Mouse (Mus musculus) stomach, embryonic 16.5 days (tissue): ENCODE measurements around the gene Sult6b2. TPM values are rescaled to one million over a fixed set of nuclear protein-coding genes. Genes with fewer than 3 reads are reported as not detected.
A peak's percentile ranks its signal among the peaks of the same experiment; 100 is the strongest.

Source experiments
- ATAC-seq: fragments of 200-750 bp; cut with Nextera tagmentation; 2 replicates; pipeline ENCODE4 v1.8.0; 2017; ENCODE audit warnings: moderate number of reproducible peaks, moderate TSS enrichment; ENCODE audit not compliant: insufficient read depth, low FRiP score
- H3K27ac ChIP-seq: fragments of 300-500 bp; sonication (generic); 2 replicates; pipeline ENCODE4 v1.5.1; 2014; ENCODE audit warnings: low read length
- H3K27me3 ChIP-seq: fragments of 300-500 bp; sonication (generic); 2 replicates; pipeline ENCODE4 v1.6.1; 2014; ENCODE audit warnings: low read length, control low read depth, mixed read lengths; ENCODE audit not compliant: control insufficient read depth, insufficient read depth
- H3K36me3 ChIP-seq: fragments of 300-500 bp; sonication (generic); 2 replicates; pipeline ENCODE4 v1.6.1; 2014; ENCODE audit warnings: low read length; ENCODE audit not compliant: control insufficient read depth, insufficient read depth
- H3K4me1 ChIP-seq: fragments of 300-500 bp; sonication (generic); 2 replicates; pipeline ENCODE4 v1.6.1; 2014; ENCODE audit warnings: low read length, control low read depth, mixed read lengths; ENCODE audit not compliant: control insufficient read depth, insufficient read depth
- H3K4me2 ChIP-seq: fragments of 300-500 bp; sonication (generic); 2 replicates; pipeline ENCODE4 v1.6.1; 2014; ENCODE audit warnings: low read depth, low read length, mixed read lengths
- H3K4me3 ChIP-seq: fragments of 300-500 bp; sonication (generic); replicated peaks from 2 replicates; pipeline ENCODE4 v1.5.1; 2014; ENCODE audit warnings: mild to moderate bottlenecking, low read length
- H3K9ac ChIP-seq: fragments of 300-500 bp; sonication (generic); 2 replicates; pipeline ENCODE4 v1.6.1; 2014; ENCODE audit warnings: low read length
- H3K9me3 ChIP-seq: fragments of 300-500 bp; sonication (generic); replicated peaks from 2 replicates; pipeline ENCODE4 v1.6.1; 2016; ENCODE audit warnings: low read length, control low read depth; ENCODE audit not compliant: control insufficient read depth
- WGBS: fragments of 180-500 bp; shearing (Covaris S2); extraction: QIAGEN DNeasy Blood & Tissue Kit; methylation state at CpG from one replicate; pipeline ENCODE4 v1.1.7; 2014; 5-methylcytosine and 5-hydroxymethylcytosine counted together
- polyA plus RNA-seq: library from polyadenylated mRNA; unstranded; fragments of >200 nt; fragmentation: Nextera tagmentation; extraction: Ambion mirVana; gene quantifications from 2 replicates; pipeline ENCODE4 v1.2.1, GENCODE M21; 2015

Gene Sult6b2
- polyA plus RNA-seq, 1 experiment from 2014 or later, result 3.1 TPM

GRCm38 (mm10) chr6:142756507-142757333 is 47.6 kb downstream of the Sult6b2 start, which contains the start of gene Cmas:
Gene Cmas (plus strand): TSS chr6:142756686.
- Histone ChIP-seq H3K27me3 (no peaks in the 10 kb centered on the region), H3K9ac (peak within 1 kb of the TSS; percentile 94), H3K9me3 (no peaks in the 10 kb centered on the region), H3K4me2 (peak within 1 kb of the TSS; percentile 81), H3K4me3 (peak within 1 kb of the TSS; percentile 91), H3K27ac (peak within 1 kb of the TSS; percentile 93), H3K4me1 (peaks cover 7% of the 10 kb centered on the region), H3K36me3 (0 out of 2 replicates have a peak, but pooled peaks cover 3% of the 10 kb centered on the region)
- under 1% methylated on average over 66 of the region's 68 CpGs for WGBS
- peak; percentile 95 for ATAC-seq

DNA sequence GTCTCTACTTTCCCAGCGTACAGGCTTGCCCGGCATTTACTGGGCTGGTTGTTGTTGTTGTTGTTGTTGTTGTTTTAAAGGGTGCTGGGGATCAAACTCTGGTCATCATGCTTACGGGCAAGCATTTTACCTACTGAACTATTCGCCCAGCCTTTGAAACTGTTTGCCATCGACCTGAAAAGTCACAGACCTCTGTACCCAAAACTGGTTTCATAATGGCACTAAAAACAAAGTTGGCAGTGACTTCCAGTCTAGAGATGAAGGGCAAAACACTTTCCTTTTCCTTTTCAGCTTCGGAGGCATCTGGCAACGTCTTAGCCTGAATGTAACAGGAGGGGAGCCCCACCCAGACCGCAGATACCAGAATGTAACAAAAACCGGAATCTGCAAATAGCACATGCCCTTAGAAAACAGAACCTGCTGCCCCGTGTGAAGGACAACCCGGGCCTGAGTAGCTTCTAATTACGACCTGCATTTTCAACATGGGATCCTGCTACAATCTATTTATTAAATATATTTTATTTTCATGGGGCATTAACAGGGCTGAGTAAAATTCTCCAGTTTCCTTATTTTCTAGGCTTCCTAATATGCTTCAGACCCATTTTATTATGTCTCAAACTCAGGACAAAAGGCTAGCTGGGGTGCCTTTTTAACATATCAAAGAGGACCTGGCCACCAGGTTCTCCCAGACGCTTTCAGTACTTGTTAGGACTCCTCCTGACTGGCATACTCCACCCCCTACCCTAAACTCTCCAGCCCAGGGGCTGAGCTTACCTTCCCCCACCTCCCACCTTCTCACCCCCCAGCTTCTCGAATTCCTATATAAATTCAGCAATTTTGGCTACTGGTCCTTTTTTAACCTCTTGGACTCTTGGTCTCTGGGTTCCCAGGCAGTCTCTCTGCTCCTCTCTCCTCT is 51.7 kb downstream of the Sult6b2 start:
- Histone ChIP-seq H3K4me2 (no peak overlapping the region), H3K4me3 (no peak overlapping the region), H3K27me3 (no peaks in the 10 kb centered on the region), H3K9ac (no peak overlapping the region), H3K36me3 (no peaks in the 10 kb centered on the region), H3K9me3 (no peaks in the 10 kb centered on the region), H3K27ac (no peak overlapping the region), H3K4me1 (peaks cover 10% of the 10 kb centered on the region)
- ATAC-seq, result no peak
- WGBS, result 45% methylated on average over 14 of the region's 14 CpGs

DNA sequence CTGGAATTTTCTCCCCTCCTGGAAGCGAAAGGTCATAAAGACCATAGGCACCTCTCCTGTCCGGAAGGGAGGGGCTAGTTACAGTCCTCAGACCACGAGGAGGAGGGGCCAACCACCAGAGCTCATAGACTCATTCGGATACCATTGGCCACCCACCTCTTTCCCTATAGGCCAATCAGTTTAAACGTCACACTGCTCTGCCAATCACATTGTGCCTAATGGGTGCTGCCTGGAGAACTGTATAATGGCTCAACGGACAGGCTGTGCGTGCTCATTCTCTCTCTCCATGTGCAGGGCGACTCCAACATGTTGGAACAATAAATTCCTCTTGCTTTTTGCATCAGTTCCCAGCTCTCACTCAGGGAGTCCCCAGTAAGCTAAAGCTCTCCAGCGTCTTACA is 52.9 kb downstream of the Sult6b2 start:
- Histone ChIP-seq H3K4me1 (peaks cover 18% of the 10 kb centered on the region), H3K4me2 (no peak overlapping the region), H3K27ac (no peak overlapping the region), H3K27me3 (no peaks in the 10 kb centered on the region), H3K9me3 (no peaks in the 10 kb centered on the region), H3K4me3 (no peak overlapping the region), H3K36me3 (no peaks in the 10 kb centered on the region), H3K9ac (no peak overlapping the region)
- no peak for ATAC-seq
- WGBS, result 55% methylated on average over 9 of the region's 9 CpGs

DNA sequence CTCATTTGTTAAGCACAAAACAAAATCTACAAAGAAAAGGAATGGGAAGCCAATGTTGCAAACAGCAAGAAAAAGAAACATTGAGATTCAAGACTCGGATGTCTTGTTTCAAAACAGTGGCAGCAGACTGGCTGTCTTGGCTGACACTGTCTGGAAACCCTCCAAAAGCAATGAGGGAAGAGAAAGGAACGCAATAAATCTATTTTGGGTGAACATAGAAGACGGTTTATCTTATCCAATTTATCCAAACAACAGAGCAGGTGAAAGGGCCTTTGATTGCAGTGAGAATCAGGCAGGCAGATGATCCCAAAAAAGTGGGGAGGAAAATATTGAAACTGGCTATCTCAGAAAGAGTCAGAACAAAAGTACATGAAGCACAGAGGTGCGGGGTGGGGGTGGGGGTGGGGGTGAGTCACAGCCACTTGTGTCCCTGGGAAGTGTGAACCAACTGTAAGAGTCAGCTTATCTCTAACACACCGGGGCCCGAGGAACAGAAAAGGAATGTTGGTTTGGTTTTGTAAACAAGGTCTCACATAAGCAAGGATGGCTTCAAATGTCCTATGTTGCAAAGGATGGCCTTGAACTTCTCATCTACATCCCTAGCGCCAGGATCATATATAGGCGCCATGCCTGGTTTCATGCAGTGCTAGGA is 56.1 kb downstream of the Sult6b2 start:
- Histone ChIP-seq H3K4me2 (no peak overlapping the region), H3K27me3 (no peaks in the 10 kb centered on the region), H3K4me1 (peaks cover 18% of the 10 kb centered on the region), H3K4me3 (no peak overlapping the region), H3K36me3 (no peaks in the 10 kb centered on the region), H3K9me3 (no peaks in the 10 kb centered on the region), H3K27ac (no peak overlapping the region; the same call in 1 of the 2 replicates), H3K9ac (no peak overlapping the region)
- WGBS, result 40% methylated on average over 8 of the region's 8 CpGs
- no peak for ATAC-seq

DNA sequence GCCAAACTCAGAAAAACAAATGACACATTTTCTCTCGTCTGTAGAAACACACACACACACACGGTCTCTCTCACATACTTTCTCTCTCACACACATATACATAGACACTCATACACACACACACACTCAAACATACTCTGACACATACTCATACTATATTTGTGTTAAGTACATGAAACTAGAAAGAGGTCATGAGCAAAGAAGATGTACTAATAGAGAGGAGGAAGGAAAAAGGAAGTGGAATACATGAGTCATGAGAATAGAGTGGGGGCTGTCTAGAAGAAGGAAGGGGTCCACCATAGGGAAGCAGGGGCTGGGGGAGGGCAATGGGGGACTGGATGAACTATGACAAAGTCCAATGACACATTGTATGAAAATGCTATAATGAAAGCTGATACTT is 57.1 kb downstream of the Sult6b2 start:
- WGBS, result 35% methylated on average over 2 of the region's 2 CpGs

DNA sequence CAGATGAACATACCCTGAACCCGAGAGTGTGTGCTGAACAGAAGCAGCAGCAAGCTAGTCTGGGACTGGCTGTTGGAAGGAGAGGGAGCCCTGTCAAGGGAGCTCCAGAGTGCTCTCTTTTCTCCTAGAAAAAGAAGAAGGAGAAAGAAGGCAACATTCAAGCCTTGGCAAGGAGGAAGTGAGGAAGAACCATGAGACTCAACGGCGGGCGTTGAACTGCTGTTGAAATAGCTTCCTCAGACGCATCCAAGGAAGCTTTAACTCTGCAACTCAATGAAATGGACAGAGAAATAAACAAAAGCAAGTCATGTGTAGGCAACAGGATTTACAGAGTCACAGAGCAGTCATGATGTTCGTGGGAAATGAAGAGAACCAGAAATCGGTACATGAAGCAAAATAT is 57.5 kb downstream of the Sult6b2 start:
- H3K27ac ChIP-seq, result peak overlapping the region; percentile 66
- no peaks in the 10 kb centered on the region for H3K27me3 ChIP-seq
- peak overlapping the region; percentile 11; the same call in 1 of the 2 replicates for H3K9ac ChIP-seq
- 40% methylated on average over 7 of the region's 7 CpGs for WGBS
- ATAC-seq, result no peak
- peaks cover 18% of the 10 kb centered on the region; the same call in 1 of the 2 replicates for H3K4me1 ChIP-seq
- no peak overlapping the region for H3K4me3 ChIP-seq
- no peaks in the 10 kb centered on the region for H3K9me3 ChIP-seq
- H3K36me3 ChIP-seq, result no peaks in the 10 kb centered on the region
- peak overlapping the region; percentile 14 for H3K4me2 ChIP-seq

More for the DNA sequence above, 57.1 kb downstream of the Sult6b2 start:
- H3K36me3 ChIP-seq, result no peaks in the 10 kb centered on the region
- H3K4me1 ChIP-seq, result peaks cover 18% of the 10 kb centered on the region
- H3K9me3 ChIP-seq, result no peaks in the 10 kb centered on the region
- H3K4me3 ChIP-seq, result no peak overlapping the region
- peak overlapping the region; percentile 66 for H3K27ac ChIP-seq
- peak overlapping the region; percentile 14 for H3K4me2 ChIP-seq
- no peaks in the 10 kb centered on the region for H3K27me3 ChIP-seq
- no peak overlapping the region for H3K9ac ChIP-seq
- ATAC-seq, result no peak

DNA sequence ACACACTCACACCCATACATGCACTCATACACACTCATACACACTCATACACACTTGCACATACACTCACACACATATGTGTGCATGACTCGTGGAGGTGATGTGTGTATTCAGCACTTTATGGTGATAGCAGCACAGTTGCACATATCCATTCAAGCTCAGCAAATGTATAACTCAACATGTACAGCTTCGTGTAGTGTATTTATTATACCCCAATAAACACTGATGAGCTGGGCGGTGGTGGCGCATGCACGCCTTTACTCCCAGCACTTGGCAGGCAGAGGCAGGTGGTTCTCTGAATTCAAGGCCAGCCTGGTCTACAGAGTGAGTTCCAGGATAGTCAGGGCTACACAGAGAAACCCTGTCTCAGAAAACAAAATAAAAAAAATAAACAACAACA is 58.8 kb downstream of the Sult6b2 start:
- no peaks in the 10 kb centered on the region for H3K27me3 ChIP-seq
- no peak overlapping the region for H3K4me3 ChIP-seq
- H3K4me1 ChIP-seq, result peaks cover 18% of the 10 kb centered on the region; the same call in 1 of the 2 replicates
- H3K9me3 ChIP-seq, result no peaks in the 10 kb centered on the region
- no peak overlapping the region for H3K9ac ChIP-seq
- ATAC-seq, result no peak
- H3K36me3 ChIP-seq, result no peaks in the 10 kb centered on the region
- WGBS, result 88% methylated on average over 5 of the region's 5 CpGs
- H3K4me2 ChIP-seq, result no peak overlapping the region
- H3K27ac ChIP-seq, result no peak overlapping the region

GRCm38 (mm10) chr6:142743193-142743592 is 61.1 kb downstream of the Sult6b2 start:
- no peaks in the 10 kb centered on the region for H3K27me3 ChIP-seq
- no peak overlapping the region for H3K27ac ChIP-seq
- H3K9me3 ChIP-seq, result no peaks in the 10 kb centered on the region
- H3K4me2 ChIP-seq, result no peak overlapping the region
- no peak overlapping the region for H3K4me3 ChIP-seq
- H3K9ac ChIP-seq, result no peak overlapping the region
- peak; percentile 51; the same call in 1 of the 2 replicates for ATAC-seq
- H3K4me1 ChIP-seq, result peaks cover 13% of the 10 kb centered on the region; the same call in 1 of the 2 replicates
- 48% methylated on average over 4 of the region's 4 CpGs for WGBS
- no peaks in the 10 kb centered on the region for H3K36me3 ChIP-seq
